Mouse (Mus musculus) erythroblast, adult 5-6 weeks (primary cell): ENCODE results near the gene Tubg2. TPM values are rescaled to one million over a fixed set of nuclear protein-coding genes. Genes with fewer than 3 reads are reported as not detected.
"Not testable (repeated sequence)": the region's sequence is repeated elsewhere in the genome, so short reads cannot be mapped to it uniquely, and the experiment has no call there.

Source experiments
- ATAC-seq: replicated peaks from 2 replicates; pipeline ENCODE4 v1.8.0; 2016; ENCODE audit warnings: moderate number of reproducible peaks, mild to moderate bottlenecking, moderate TSS enrichment, inconsistent platforms; ENCODE audit not compliant: poor library complexity, low FRiP score, severe bottlenecking
- total RNA-seq, 2 experiments: library from RNA; stranded (forward) in 1 of 2; stranded (reverse) in 1 of 2; fragments of 150-400 nt in 1 of 2; fragments of 200-764, 138-1000 nt in 1 of 2; gene quantifications; 2 replicates each; pipeline versions ENCODE4 v1.2.3 to v1.2.4; 2015 to 2017; ENCODE audit warnings: low replicate concordance in 2 of 2

Tubg2 gene
- total RNA-seq (2015; ENCODE audit: low replicate concordance) (not detected in 2 replicates), total RNA-seq (2017; ENCODE audit: low replicate concordance) (not detected in 2 replicates)

DNA sequence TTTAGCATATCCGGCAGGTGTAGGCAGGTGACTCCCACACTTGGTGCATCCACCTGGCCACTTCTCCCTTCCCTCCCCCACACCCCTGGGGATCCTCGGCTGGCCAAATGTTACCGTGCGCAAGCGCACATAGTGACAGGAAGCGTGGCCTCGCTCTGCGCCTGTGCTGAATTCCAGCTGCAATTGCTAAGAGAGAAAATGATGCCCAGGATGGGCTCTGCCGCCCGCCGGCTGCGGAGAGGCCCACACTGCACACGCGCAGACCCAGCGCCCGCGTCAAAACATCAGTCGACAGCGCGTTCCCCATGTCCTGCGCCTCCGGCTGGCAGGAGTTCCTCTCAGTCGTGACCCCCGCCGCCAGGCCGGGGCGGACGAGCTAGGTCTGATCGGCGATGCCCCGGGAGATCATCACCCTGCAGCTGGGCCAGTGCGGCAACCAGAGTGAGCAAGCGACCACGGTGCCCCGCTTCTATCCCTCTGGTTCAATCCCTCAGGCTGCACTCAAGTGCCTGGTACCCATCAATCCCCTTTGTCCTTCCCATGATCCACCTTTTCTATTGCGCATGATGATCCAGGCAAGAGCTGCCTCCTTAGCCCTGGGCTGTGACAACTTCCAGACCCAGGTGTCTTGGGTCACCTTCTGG lies at the start of gene Tubg2:
Gene Tubg2, plus strand, starts transcription at position 180 of the 644 bp plus-strand sequence.
- no peak for ATAC-seq

DNA sequence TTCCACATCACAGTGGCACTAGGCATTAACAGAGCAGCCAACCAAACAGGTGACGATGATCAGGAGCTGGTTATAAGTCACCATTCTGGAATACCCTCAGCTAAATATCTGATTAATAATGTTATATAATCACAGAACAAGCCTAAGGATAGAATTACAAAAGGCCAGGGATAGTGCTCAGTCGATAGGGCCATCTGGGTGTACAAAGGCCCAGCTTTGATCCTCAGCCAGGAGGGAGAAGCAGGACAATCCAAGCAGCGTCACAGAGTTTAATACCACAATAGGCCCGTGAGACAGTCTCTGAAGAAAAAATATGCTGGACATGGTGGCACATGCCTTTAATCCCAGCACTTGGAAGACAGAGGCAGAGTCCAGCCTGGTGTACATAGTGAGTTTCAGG lies 46.4 kb upstream of the Tubg2 start:
- ATAC-seq, result no peak

- no peak for ATAC-seq
Measured at GRCm38 (mm10) chr11:101110708-101111107, 45.0 kb upstream of the Tubg2 start.

- no peak for ATAC-seq
Measured at GRCm38 (mm10) chr11:101111178-101111577, 44.5 kb upstream of the Tubg2 start.

- ATAC-seq, result no peak
Measured at GRCm38 (mm10) chr11:101112186-101112585, 43.5 kb upstream of the Tubg2 start.

DNA sequence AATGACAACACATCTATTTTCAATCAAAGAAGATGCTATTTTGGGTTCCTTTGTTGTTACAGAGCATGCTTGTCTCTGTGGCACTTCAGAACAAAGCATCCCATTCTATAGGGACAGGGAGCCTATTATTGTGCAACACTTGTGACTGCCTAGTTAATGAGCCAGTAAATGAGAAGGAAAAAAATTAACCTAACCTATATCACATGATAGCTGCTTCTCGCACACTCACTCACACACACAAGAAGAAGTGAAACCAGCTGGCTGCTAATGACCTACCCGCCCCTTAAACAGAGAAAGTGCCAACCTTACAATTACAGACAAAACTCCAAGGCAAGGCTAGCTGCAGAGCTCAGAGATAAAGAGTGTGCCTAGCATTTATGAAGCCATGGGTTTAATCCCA lies 40.1 kb upstream of the Tubg2 start:
- ATAC-seq, result no peak

- ATAC-seq, result no peak
Measured at GRCm38 (mm10) chr11:101118105-101118504, 37.6 kb upstream of the Tubg2 start.

- peak; percentile 66 for ATAC-seq
Measured at GRCm38 (mm10) chr11:101119131-101119760, 36.5 kb upstream of the Tubg2 start.

DNA sequence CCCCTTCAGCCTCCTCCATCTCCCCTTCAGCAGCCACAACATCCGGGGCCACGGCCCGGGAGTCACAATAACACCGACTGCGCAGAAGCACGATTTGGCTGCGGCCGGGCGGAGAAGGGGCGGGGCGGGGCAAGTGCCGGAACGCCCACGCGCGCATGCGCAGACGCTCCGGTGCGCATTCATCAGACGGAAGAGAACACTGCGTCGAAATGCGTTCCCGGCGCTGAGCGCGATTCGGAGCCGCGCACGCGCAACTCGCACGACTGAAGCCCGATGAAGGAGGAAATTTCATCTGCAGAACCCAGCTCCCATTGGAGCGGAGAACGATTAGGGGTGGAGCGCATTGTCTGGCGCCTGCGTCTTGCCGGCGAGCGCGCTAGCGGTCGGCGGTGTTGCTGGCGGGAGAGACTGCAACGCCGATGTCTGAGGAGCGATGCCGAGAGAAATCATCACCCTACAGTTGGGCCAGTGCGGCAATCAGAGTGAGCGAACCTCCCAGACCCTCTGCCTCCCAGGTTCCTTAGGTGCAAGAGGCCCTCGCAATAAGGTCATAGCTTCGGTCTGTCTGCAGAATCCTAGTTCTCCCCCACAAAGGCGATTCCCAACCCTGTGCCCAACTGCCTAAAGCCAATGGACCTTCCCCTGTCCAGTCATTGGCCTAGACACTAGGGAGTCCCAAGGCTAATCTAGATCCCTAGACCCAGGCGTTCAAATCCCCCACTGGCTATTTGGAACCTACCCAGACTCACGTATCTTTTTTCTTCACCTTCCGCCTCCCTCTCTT lies 35.8 kb upstream of the Tubg2 start, which contains the start of the genes Retreg3 and Tubg1:
Gene Retreg3, minus strand, starts transcription at position 133 of the 784 bp plus-strand sequence.
Gene Tubg1, plus strand, starts transcription at position 178 of the 784 bp plus-strand sequence.
- peak; percentile 80 for ATAC-seq

- peak; percentile 12 for ATAC-seq
Measured at GRCm38 (mm10) chr11:101120545-101121188, 35.0 kb upstream of the Tubg2 start.

GRCm38 (mm10) chr11:101124494-101124893 lies 31.2 kb upstream of the Tubg2 start:
- not testable (repeated sequence) for ATAC-seq

DNA sequence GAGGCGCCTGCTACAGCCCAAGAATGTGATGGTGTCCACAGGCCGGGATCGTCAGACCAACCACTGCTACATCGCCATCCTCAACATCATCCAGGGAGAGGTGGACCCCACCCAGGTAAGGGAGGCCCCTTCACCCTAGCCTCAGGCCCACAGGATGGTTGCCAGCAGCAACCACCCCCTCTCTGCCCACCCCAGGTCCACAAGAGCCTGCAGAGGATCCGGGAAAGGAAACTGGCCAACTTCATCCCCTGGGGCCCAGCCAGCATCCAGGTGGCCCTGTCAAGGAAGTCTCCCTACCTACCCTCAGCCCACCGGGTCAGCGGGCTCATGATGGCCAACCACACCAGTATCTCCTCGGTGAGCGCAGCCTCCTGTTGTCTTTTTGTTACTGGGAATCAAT lies 30.7 kb upstream of the Tubg2 start:
- ATAC-seq, result not testable (repeated sequence)

DNA sequence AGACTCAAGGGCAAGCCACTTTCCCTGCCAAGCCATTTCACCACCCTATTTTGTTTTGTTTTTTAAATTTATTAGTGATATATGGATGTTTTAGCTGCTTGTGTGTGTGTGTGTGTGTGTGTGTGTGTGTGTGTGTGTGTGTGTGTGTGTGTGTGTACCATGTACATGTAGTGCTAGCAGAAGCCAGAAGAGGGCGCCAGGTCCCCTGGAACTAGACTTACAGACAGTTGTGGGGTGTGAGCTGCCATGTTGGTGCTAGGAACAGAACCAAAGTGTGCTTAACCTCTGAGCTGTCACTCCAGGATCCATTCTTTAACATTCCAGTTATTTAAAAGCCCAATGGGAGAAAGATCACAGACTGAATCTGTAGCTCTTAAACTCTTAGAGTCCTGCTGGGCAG lies 28.6 kb upstream of the Tubg2 start:
- no peak for ATAC-seq

- ATAC-seq, result no peak
Measured at GRCm38 (mm10) chr11:101128996-101129577, 26.6 kb upstream of the Tubg2 start.

DNA sequence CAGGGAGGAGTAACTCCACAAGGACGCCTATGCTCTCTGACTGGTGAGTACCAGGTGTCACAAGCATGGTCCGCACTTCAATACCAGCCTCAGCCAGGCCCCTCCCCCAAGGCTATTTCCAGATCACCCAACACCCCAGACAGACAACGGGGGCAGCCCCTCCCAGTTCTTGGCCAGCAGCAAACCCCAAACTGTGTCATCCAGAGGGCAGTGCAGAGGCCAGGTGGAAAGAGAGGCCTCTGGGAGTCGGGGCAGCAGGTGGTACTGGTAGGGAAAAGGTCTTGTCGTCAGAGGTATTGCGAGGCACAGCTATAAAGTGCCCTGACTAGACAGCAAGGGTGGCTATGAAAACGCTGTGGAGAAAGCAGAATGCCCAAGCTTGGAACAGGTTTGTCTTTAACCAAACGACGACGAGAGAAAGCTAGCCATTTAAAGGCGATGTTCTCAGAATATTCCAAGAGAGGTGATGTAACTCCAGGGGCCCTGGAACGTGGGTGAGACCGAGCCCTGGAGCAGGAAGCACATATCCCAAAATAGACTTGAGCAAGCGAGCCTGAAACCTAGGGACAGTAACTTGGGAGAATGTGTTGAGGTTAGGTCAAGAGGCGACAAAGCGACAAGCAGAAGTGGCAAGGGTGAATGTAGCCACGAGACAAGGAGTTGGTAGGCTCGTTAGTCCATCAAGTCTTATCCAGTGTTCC lies 25.5 kb upstream of the Tubg2 start:
- no peak for ATAC-seq

DNA sequence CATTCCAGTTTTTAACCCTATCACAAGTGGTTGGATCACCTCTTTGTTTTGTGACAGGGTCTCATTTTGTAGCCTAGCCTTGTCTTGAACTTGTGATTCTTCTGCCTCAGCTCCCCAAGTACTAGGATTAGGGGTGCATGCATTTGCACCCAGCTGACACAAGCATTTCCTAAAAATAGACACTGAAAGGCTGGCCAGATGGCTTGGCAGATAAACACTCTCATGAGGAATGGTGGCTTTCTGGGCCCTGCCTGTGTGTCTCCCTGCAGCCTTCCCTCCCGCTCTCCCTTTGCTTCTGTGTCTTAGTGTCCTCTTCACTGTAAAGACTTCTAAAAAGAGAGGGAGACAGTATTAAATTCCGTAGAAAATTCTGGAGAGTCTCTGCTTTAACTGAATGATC lies 24.5 kb upstream of the Tubg2 start:
- no peak for ATAC-seq

DNA sequence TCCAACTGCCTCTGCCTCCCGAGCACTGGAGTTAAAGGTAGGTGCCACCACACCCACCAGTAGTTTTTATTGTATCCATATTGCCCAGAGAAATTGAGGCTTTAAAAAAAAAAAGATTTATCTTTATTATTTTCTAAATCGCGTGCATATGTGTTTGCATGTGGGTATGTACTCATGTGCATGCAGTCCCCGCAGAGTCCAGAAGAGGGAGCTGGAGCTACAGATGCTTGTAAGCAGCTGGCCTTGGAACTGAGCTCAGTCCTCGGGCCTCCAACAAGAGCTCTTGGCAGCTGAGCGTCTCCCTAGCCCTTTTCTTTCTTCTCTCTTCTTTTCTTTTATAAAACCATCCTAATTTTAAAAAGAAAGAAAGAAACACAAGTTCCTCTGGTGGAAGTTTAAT lies 24.0 kb upstream of the Tubg2 start:
- peak; percentile 68 for ATAC-seq

DNA sequence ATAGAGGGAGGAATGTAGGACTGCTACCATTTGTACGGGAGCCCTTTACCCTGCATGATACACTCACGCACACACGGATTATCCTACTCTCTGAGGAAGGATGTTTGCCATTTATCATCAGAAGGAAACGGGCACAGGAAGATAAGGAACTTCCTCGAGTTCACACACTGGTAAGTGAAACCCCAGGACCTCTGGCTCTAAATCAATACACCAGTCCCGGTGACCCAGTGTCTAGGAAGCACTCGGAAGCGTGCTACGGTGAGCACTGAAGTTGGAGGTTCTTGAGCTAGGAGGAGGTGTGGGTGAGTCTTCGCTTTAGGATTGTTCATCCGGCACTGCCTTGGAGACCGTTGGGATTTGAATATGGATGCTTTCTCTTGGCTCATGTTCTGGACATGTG lies 22.7 kb upstream of the Tubg2 start:
- no peak for ATAC-seq

DNA sequence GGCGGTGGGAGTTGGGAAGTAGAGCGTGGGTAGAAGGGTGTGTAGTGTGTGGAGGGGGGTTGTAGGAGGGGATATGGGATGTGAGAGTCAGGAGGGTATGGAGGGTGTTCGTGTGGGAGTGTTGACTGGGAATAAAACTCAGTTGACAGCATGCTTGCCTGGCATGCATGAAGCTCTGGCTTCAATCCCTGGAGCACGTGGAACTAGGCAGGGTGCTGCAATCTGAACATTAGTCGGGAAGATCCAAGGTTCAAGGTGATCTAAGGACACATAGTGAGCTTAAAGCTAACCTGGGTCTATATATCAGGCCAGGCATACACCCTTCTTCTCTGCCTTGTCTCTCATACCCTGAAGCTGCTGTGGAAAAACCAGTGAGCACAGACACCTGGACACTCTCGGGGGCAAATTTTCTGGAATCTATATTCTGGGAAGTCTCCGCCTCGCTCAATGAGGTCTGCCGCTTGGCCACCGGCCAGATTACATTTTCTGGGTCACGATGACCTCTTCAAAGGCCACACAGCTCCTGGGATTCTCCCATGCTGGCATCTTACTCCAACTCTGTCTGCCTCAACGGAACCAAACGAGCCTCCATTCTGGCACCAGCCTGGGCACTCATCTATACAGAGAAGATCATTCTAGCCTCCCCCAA lies 21.4 kb upstream of the Tubg2 start:
- no peak for ATAC-seq
